Mouse (Mus musculus) ES-E14 (cell line): ENCODE measurements around the gene Slc6a8. TPM values are rescaled to one million over a fixed set of nuclear protein-coding genes. Genes with fewer than 3 reads are reported as not detected.

Source experiments
- DNase-seq: peaks from one replicate; pipeline ENCODE4 v3.0.0-alpha.2; 2013; ENCODE audit warnings: low read depth, low spot score
- H3K27ac ChIP-seq: 2 replicates; pipeline ENCODE4 v1.5.1; 2012; ENCODE audit warnings: low read depth, mild to moderate bottlenecking, low read length, moderate library complexity, mixed read lengths; ENCODE audit not compliant: poor library complexity, insufficient read depth, severe bottlenecking
- H3K36me3 ChIP-seq: 2 replicates; pipeline ENCODE4 v1.6.1; 2012; ENCODE audit warnings: mild to moderate bottlenecking, low read length, moderate library complexity, mixed read lengths; ENCODE audit not compliant: control insufficient read depth, poor library complexity, insufficient read depth, severe bottlenecking
- H3K4me1 ChIP-seq, 2 experiments: fragments of 150-350 bp in 1 of 2; sonication (generic) in 1 of 2; 2 replicates each; pipeline ENCODE4 v1.6.1; 2012; ENCODE audit warnings: low read length in 2 of 2, mild to moderate bottlenecking in 1 of 2, mixed read lengths in 1 of 2; ENCODE audit not compliant: control insufficient read depth in 2 of 2, insufficient read depth in 2 of 2, poor library complexity in 1 of 2
- H3K4me3 ChIP-seq, 2 experiments: fragments of 150-350 bp in 1 of 2; sonication (generic) in 1 of 2; 2 replicates each; pipeline ENCODE4 v1.5.1; 2012; ENCODE audit warnings: low read length in 2 of 2, low read depth in 1 of 2, mild to moderate bottlenecking in 1 of 2, mixed read lengths in 1 of 2; ENCODE audit not compliant: insufficient read depth in 1 of 2, poor library complexity in 1 of 2, severe bottlenecking in 1 of 2
- H3K9ac ChIP-seq: 2 replicates; pipeline ENCODE4 v1.6.1; 2012; ENCODE audit warnings: low read depth, mild to moderate bottlenecking, low read length, mixed read lengths; ENCODE audit not compliant: poor library complexity, insufficient read depth, severe bottlenecking
- H3K9me3 ChIP-seq: fragments of 150-350 bp; sonication (generic); 2 replicates; pipeline ENCODE4 v1.6.1; 2012; ENCODE audit warnings: low read depth, mild to moderate bottlenecking, low read length; ENCODE audit not compliant: control insufficient read depth, insufficient read depth
- CHD2 ChIP-seq: IDR thresholded peaks from 2 replicates; pipeline ENCODE4 v1.6.1; 2014; ENCODE audit warnings: mild to moderate bottlenecking, low read depth, low read length, inconsistent platforms
- HCFC1 ChIP-seq: IDR thresholded peaks from 2 replicates; pipeline ENCODE4 v1.6.1; 2012; ENCODE audit warnings: low read length, inconsistent platforms, borderline replicate concordance; ENCODE audit not compliant: insufficient read depth
- MAFK ChIP-seq: IDR thresholded peaks from 2 replicates; pipeline ENCODE4 v1.6.1; 2014; ENCODE audit warnings: mild to moderate bottlenecking, low read depth, low read length, inconsistent platforms; ENCODE audit not compliant: insufficient read depth
- ZC3H11A ChIP-seq: IDR thresholded peaks from 2 replicates; pipeline ENCODE4 v1.6.1; 2012; ENCODE audit warnings: low read depth, mild to moderate bottlenecking, inconsistent platforms, low read length, borderline replicate concordance
- ZNF384 ChIP-seq: IDR thresholded peaks from 2 replicates; pipeline ENCODE4 v1.6.1; 2012; ENCODE audit warnings: low read depth, low read length, inconsistent platforms
- in situ Hi-C, 2 experiments: fragments of 600-800 bp; cut with MboI; formaldehyde crosslinking; loops; one replicate each; pipeline ENCODE4 v1.15.1; 2025; ENCODE audit warnings: low sequenced_read_pairs in 2 of 2, inconsistent platforms in 1 of 2; ENCODE audit not compliant: unreplicated experiment in 2 of 2
- total RNA-seq: library from RNA; depleted of rRNA; stranded (reverse); fragments of 300-350 nt; gene quantifications from 2 replicates; pipeline ENCODE4 v1.2.3, GENCODE M21; 2012

Gene Slc6a8
- total RNA-seq, 1 experiment = 83.4 TPM

- no peak for TF ChIP-seq MAFK
- TF ChIP-seq CHD2 = no peak
- no peak for DNase-seq
Measured at GRCm38 (mm10) chrX:73700472-73700871, 27.5 kb downstream of the Slc6a8 start.

GRCm38 (mm10) chrX:73715476-73716108, 42.6 kb downstream of the Slc6a8 start:
- peak; percentile 16 for DNase-seq

More at GRCm38 (mm10) chrX:73700472-73700871, 27.5 kb downstream of the Slc6a8 start:
- no peaks in the 10 kb centered on the region for H3K4me1 ChIP-seq
- H3K27ac ChIP-seq = no peak overlapping the region
- H3K4me3 ChIP-seq = no peak overlapping the region
- no peak overlapping the region for H3K9ac ChIP-seq
- H3K36me3 ChIP-seq = no peaks in the 10 kb centered on the region; the same call in none of the 2 replicates
- in situ Hi-C loops = no loop called here
- H3K9me3 ChIP-seq = no peaks in the 10 kb centered on the region

GRCm38 (mm10) chrX:73716109-73716661, 43.2 kb downstream of the Slc6a8 start, which contains the start of the genes Bcap31 and Abcd1:
Gene Bcap31 (minus strand): TSS chrX:73716175.
Gene Abcd1 (plus strand): TSS chrX:73716597.
- DNase-seq = peak; percentile 97
- H3K9ac ChIP-seq = peak within 1 kb of the TSS; percentile 89
- H3K4me1 ChIP-seq = peaks cover 2 to 14% of the 10 kb centered on the region in 2 experiments; a peak in 2 of 4 replicates
- no peaks in the 10 kb centered on the region for H3K9me3 ChIP-seq
- TF ChIP-seq ZNF384 (no peak), ZC3H11A (no peak), CHD2 (no peak), MAFK (no peak)
- peak within 1 kb of the TSS; percentile 51 for H3K27ac ChIP-seq
- H3K36me3 ChIP-seq = peaks cover 4% of the 10 kb centered on the region
- peak within 1 kb of the TSS; percentile 69 to 73 for H3K4me3 ChIP-seq
- in situ Hi-C loops = no loop called here

More at GRCm38 (mm10) chrX:73715476-73716108, 42.6 kb downstream of the Slc6a8 start:
- Histone ChIP-seq H3K27ac (peak overlapping the region; percentile 22; the same call in 1 of the 2 replicates), H3K36me3 (peaks cover 4% of the 10 kb centered on the region), H3K9me3 (no peaks in the 10 kb centered on the region), H3K9ac (peak overlapping the region; percentile 89), H3K4me3 (peak overlapping the region; percentile 68 to 73), H3K4me1 (peaks cover 2 to 14% of the 10 kb centered on the region in 2 experiments; a peak in 2 of 4 replicates)
- no peak for TF ChIP-seq MAFK
- TF ChIP-seq ZNF384 = no peak
- TF ChIP-seq ZC3H11A = no peak
- TF ChIP-seq CHD2 = no peak
- TF ChIP-seq HCFC1 = no peak
- in situ Hi-C loops = no loop called here

- TF ChIP-seq ZNF384 (no peak), MAFK (no peak), HCFC1 (no peak), ZC3H11A (no peak), CHD2 (no peak)
- peak overlapping the region; percentile 58 to 69 for H3K4me3 ChIP-seq
- no peaks in the 10 kb centered on the region for H3K9me3 ChIP-seq
- DNase-seq = no peak
- peaks cover 2 to 14% of the 10 kb centered on the region in 2 experiments; a peak in 2 of 4 replicates for H3K4me1 ChIP-seq
- in situ Hi-C loops = no loop called here
- peak overlapping the region; percentile 51 for H3K27ac ChIP-seq
- H3K9ac ChIP-seq = peak overlapping the region; percentile 62
- H3K36me3 ChIP-seq = peaks cover 3% of the 10 kb centered on the region
Measured at GRCm38 (mm10) chrX:73716709-73717545, 44.0 kb downstream of the Slc6a8 start.
